Mouse (Mus musculus): ENCODE results near the gene Ccdc106. TPM values are rescaled to one million over a fixed set of nuclear protein-coding genes. Genes with fewer than 3 reads are reported as not detected.
"Not testable (repeated sequence)": the region's sequence is repeated elsewhere in the genome, so short reads cannot be mapped to it uniquely, and the experiment has no call there.

Ccdc106 gene
- polyA plus RNA-seq, 1 experiment: 5.8 TPM

DNA sequence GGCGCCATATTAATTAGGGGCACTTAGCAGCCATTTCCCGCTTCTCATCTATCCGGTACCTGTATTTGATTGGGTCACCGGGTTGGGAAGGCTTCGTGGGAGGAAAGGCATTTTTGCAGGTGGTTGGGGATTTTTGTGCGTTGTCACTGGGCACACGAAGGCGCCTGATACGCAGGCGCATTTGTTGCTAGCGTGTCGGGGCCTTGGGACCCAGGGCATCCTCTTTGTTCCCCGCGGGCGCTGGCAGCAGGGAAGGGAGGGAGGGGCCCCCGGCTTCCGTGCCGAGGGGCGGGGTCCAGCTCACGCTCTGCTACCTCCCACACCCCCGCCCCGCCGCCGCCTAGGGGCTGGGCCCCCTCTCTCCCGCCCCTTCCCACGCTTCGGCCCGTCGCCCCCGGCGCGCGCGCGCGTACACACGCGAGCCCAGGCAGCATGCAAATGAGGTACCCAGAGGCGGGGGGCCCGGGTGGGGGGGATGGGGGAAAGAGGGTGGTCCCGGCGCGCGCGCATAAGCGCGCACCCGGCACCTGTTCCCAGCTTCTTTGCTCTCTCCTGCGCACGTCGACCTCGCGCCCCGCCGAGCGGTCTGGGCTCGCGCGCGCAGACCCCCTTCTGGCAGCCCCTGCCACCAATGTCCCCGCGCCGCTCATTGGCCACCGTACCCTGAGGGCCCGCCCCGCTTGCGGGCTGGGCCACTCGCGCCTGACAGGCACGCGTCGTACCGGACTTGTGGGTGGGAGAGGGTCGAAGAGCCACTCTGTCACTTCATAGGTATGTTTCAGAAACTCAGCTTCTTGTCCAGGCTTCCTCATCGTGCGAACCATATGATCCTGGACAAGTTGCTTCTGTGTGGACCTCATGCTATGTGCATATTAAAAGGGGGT, 5.0 kb upstream of the Ccdc106 start, which contains the start of gene Gm44973:
Gene Gm44973 (plus strand): TSS at position 379 of the 884 bp plus-strand sequence.
- no peak for DNase-seq (ENCODE audit: low read depth)

DNA sequence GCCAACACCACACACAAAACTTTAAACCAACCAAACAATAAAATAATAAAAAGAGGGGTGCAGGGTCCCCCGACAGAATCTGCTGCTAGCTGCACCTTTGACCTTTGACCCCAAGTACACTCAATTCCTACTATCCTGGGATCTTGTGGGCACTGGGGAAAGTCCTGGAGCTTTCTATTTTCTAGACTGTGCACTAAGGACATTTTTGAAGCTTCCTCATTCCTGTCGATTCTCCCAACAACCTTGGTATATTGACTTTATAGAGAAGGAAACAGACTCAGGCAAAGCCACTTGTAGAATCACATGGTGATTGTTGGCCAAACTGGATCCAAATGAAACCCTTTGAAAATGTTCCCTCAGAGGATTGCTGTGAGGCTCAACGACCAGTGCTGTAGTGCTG, 4.3 kb upstream of the Ccdc106 start:
- DNase-seq (ENCODE audit: low read depth): no peak

DNA sequence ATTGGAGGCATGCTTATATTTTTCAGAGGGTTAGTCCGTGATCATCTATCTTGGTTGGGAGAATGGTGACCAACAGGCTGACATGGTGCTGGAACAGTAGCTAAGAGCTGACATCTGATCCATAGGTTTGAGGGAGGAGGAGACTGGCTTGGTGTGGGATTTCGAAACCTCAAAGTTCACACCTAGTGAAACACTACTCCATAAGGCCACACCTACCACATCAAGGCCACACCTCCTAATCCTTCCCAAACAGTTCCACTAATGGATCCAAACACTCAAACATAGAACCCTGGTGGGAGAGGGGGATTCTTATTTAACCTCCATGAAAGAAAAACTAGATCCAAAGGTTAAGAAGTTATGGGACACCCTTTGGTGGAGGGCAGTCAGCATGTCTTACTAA, 3.4 kb upstream of the Ccdc106 start:
- DNase-seq (ENCODE audit: low read depth): no peak

DNA sequence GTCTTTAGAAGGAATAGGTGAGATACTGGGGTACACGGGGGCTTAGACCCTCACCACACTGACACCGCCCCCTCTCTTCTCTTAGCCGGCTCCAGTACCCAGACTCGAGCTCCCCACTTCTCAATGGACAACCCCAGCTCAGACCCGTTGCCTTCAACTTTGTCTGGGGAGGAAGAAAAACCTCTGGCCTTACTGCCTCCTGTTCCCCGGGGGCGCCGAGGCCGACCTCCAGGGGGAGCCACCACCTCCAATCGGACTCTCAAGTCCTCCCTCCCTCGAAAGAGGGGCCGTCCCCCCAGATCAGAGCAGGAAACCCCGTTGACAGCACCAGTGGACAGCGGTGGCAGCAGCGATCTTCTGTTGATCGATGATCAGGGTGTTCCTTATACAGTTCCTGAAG, 3.0 kb upstream of the Ccdc106 start:
- DNase-seq (ENCODE audit: low read depth): no peak

DNA sequence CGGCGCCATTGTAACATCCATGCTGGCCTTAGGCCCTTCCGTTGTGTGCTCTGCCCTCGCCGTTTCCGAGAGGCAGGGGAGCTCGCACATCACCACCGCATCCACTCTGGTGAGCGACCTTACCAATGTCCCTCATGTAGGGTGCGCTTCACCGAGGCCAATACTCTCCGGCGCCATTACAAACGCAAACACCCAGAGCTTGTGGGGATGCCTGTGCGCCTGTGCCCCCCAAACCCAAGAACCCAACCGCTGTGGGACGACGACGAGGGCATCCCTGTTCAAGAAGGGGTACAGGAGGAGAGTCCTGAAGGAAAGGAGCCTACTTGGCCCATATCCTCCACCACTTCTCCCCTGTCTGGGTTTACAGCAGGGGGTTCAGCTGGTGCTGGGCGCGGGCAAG, 2.4 kb upstream of the Ccdc106 start:
- no peak for DNase-seq (ENCODE audit: low read depth)

DNA sequence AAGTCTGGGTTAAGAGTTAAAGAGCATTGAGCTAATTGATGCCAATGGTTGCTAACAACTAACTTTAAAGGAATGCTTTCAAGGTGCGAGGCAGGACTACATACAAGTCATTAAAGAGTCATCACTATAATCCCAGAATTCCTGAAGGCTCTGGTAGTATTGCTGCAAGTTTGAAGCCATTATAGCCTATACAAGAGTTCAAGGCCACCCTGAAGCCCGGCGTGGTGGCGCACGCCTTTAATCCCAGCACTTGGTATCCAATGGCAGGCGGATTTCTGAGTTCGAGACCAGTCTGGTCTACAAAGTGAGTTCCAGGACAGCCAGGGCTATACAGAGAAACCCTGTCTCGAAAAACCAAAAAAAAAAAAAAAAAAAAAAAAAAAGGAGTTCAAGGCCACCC, 777 bp upstream of the Ccdc106 start:
- not testable (repeated sequence) for DNase-seq (ENCODE audit: low read depth)

DNA sequence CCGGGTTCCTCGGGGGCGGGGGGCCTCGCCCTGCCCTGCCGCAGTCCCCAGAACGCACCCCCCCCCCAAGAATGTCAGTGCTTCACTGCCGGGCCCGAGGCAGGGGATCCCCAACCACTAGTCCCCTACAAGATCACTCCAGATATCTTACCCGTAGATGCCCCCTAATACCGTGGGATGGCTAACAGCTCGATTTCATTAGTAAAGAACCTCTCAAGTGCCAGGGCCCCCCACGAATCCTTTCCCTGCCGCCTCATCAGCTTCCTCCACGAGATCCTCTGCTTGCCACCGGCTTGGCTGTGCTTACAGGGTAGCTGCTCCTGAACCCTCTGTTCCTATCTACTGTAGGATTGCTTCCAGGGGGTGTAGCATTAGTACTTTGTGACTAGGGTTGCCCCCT, 332 bp downstream of the Ccdc106 start:
- DNase-seq (ENCODE audit: low read depth): no peak

DNA sequence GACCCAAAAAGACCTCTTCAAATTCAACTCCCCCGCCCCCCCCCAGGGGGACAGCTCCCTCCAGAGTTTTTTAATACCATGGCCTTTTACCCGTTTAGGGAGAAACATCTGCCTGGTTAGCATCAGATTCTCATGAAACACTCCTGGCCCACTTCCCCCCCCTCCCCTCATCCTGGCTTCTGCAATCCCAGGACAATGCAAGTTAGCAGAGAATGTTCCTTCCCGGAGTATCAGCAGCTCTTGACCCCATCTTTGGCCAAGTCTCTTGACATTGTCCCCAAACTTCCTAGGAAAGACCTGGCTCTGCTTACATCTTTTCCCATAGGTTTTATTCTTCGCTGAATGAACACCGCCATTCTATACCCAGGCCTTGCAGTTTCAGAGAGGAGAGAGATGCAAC, 844 bp downstream of the Ccdc106 start:
- DNase-seq (ENCODE audit: low read depth): no peak

DNA sequence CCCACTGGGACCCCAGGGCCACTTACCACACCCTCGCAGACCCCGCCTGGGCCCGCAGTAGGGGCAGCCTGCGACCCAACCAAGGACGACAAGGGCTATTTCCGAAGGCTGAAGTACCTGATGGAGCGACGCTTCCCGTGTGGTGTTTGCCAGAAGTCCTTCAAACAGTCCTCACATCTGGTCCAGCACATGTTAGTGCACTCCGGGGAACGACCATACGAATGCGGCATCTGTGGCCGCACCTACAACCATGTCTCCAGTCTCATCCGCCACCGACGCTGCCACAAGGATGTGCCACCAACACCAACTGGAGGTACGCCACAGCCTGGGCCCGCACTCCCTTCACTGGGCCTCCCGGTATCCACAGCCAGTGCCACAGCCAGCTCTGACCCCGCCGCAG, 9.2 kb downstream of the Ccdc106 start:
- DNase-seq (ENCODE audit: low read depth): no peak

DNA sequence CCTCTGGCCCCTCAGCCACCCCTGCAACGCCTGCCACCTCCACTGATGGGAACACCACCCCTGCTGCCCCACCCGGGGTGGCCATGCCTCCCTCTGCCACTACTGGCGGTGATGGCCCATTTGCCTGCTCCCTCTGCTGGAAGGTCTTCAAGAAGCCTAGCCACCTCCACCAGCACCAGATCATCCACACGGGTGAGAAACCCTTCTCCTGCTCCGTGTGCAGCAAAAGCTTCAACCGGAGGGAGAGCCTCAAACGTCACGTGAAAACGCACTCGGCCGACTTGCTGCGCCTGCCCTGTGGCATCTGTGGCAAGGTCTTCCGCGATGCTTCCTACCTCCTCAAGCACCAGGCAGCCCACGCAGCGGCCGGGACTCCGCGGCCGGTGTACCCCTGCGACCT, 9.6 kb downstream of the Ccdc106 start:
- no peak for DNase-seq (ENCODE audit: low read depth)

DNA sequence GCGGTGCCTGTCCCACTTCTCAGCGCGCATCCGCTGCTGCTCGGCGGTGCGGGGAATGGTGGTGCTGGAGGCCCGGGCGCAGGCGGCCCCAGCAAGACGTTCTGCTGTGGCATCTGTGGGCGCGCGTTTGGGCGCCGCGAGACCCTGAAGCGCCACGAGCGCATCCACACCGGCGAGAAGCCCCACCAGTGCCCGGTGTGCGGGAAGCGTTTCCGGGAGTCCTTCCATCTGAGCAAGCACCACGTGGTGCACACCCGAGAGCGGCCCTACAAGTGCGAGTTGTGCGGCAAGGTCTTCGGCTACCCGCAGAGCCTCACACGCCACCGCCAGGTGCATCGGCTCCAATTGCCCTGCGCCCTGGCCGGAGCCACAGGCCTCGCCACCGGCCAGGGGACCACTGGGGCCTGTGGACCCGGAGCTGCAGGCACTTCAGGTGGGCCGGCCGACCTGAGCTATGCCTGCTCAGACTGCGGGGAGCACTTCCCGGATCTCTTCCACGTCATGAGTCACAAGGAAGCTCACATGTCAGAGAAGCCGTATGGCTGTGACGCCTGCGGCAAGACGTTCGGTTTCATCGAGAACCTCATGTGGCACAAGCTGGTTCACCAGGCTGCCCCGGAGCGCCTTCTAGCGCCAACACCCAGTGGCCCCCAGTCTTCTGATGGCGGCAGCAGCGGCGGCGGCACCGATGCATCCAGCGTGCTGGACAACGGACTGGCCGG, 10.4 kb downstream of the Ccdc106 start:
- DNase-seq (ENCODE audit: low read depth): no peak

DNA sequence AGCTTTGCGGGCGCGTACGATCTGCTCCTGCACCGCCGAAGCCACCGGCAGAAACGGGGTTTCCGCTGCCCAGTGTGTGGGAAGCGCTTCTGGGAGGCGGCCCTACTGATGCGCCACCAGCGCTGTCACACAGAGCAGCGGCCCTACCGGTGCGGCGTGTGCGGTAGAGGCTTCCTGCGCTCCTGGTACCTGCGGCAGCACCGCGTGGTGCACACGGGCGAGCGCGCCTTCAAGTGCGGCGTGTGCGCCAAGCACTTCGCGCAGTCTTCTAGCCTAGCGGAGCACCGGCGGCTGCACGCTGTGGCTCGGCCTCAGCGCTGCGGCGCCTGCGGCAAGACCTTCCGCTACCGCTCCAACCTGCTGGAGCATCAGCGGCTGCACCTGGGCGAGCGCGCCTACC, 11.1 kb downstream of the Ccdc106 start:
- no peak for DNase-seq (ENCODE audit: low read depth)

DNA sequence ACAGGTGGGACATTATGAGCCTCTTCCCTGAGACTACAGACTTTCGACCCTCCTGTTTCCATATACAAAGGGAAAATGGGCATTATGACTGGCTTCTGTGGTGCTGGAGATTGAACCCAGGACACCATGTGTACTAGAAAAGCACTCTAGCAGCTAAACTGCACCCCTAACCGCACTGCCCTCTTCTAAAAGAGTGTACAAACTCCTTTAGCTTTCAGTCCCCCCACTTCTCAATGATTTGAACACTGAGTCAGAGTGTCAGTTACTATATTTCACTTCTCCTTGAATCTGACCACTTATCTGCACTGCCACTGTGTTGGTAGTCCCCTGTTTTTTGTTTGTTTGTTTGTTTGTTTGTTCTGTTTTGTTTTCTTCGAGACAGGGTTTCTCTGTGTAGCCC, 13.5 kb downstream of the Ccdc106 start, which contains the start of gene 4632433K11Rik:
Gene 4632433K11Rik (plus strand): TSS at position 301 of the 400 bp plus-strand sequence.
- DNase-seq (ENCODE audit: low read depth): no peak

DNA sequence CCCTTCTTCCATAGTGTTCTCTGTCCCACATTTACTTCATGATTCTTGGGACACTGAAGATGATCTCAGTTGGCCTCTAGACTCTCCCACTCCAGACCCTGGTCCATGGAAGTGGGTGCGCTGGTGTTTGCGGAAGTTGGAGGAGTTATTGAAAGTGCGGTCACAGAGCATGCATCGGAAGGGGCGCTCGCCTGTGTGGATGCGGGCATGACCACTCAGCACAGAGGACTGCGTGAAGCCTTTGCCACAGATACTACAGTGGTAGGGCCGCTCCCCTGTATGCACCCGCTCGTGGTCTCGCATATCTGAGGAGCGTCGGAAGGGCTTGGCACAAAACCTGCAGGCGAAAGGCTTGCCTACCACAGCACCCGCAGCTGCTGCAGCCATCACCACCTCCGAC, 15.3 kb downstream of the Ccdc106 start:
- no peak for DNase-seq (ENCODE audit: low read depth)

DNA sequence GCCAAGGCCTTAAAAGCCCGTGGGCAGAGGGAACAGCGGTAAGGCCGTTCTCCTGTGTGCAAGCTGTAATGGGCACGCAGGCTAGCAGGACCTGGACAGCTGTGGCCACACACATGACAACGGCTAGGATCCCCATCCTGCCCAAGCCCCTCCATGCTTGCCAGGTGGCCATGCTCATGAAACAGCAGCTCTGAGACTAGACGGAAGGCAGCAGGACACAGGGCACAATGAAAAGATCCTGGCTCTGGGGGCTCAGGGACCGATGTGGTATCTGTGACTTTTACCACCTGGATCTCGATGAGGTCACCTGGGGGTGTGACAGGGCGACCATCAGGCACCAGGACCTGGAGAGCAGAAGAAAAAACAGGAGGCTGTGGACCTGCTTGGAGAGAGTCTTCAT, 15.8 kb downstream of the Ccdc106 start:
- no peak for DNase-seq (ENCODE audit: low read depth)

DNA sequence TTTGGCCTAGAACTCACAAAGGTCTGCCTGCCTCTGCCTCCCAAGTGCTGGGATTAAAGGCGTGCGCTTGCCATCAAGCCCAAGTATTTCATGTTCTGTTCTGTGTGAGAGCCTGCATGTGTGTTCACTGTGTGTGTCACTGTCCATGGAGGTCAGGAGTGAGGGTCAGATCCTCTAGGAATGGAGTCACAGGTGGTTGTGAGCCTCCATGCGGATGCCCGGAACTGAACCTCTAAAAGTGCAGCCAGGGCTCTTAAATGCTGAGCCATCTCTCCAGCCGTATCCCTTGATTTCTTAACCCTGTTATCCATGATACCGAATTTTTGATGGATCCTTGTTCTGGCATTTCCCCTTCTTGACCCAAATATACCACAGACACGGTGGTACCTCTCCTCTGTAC, 16.7 kb downstream of the Ccdc106 start:
- no peak for DNase-seq (ENCODE audit: low read depth)

DNA sequence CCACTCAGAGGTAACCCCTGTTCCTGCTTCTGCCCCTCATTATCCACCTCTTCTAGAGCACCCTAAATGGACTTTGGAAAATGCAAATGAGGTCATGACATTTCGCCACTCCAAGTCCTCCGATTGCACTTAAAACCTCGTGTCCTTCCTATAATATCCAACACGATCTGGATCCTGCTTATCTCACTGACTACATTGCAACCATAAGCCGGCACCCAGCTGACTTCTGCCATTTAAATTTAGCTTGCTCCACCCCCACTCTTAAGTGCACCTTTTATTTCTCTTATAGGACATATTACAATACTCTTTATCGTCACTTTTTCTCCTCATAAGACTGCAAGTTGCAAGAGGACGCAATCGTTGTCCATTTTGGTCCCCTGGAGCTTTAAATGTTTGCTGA, 17.1 kb downstream of the Ccdc106 start:
- no peak for DNase-seq (ENCODE audit: low read depth)

DNA sequence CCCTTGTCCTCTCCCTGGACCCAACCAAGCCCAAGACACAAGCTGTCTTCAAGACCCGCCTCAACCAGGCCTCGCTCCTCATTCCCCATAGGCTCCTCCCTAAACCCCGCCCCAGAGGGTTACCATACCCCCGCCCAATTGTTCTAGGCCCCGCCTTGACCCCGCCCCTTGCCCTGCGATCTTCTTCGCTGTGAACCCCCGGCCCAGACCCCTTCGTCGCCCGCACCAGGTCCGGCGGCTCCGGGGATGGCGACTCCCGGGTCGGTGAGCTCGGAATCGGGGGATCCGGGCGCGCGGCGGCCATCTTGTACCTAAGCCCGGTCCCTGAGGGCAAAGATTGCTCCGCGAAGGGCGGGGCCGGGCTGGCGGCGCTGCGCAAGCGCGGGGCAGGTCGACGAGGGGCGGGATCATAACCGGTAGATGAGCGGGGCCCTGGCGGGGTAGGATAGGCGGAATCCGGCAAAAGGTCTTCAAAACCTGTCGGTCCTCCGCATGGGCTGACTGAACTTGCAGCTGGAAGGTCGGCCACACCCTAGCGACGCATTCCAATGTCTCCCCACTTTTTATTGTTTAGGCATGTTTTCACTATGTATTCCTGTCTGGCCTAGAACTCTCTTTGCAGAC, 17.9 kb downstream of the Ccdc106 start, which contains the start of gene Zfp784:
Gene Zfp784 (minus strand): TSS at position 338 of the 624 bp plus-strand sequence.
- no peak for DNase-seq (ENCODE audit: low read depth)

DNA sequence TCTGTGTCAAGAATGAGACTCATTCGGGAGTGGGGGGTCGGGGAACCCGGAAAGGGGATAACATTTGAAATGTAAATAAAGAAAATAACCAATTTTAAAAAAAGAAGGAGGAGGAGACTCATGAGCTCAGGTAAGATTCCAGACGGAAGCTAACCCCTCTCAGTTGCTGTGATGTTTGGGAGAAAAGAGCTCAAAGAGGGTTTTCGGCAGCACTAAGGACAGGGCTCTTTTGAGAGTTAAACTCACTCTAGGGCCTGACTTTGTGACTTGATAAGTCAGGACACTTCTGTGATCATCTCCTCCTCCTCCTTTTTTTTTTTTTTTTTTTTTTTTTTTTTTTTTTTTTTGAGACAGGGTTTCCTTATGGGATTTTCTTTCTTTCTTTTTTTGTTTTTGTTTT, 18.6 kb downstream of the Ccdc106 start:
- no peak for DNase-seq (ENCODE audit: low read depth)

DNA sequence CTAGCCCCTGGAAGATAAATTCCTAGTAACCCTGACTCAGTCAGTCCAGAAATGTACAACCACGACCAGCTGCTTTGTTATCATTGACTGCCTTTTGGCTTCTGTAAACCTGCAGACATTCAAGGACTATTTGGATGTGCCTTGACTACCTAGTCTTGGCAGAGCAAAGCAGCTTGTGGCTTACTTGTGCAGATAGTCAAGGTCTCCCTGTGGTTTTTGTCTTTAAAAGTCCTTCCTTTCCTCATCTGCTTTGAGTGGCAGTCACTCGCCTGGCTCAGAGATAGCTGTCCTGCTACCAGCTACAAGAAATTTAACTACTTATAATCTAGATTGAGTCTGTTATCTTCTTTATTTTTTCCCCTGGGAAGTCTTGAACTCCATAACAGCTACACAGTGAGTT, 24.6 kb downstream of the Ccdc106 start:
- DNase-seq (ENCODE audit: low read depth): no peak

DNA sequence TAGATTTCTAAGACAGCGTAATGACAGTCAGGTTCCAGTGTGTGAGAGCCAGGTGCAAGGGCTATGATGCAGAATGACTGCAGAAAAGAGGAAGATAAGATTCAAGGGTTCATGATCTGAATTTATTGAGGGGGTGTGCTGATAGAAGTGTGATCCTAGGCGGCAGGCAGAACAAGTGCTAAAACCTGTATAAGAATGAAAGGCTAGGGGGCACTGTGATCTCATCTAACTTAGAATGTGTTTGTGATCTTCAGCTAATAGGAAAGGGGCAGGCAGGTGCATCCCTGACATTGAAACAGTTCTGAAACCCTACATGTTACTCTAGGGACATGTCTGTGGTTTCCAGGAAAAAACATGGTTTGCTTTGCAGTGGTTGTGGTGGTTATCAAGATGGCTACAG, 25.8 kb downstream of the Ccdc106 start:
- DNase-seq (ENCODE audit: low read depth): no peak

DNA sequence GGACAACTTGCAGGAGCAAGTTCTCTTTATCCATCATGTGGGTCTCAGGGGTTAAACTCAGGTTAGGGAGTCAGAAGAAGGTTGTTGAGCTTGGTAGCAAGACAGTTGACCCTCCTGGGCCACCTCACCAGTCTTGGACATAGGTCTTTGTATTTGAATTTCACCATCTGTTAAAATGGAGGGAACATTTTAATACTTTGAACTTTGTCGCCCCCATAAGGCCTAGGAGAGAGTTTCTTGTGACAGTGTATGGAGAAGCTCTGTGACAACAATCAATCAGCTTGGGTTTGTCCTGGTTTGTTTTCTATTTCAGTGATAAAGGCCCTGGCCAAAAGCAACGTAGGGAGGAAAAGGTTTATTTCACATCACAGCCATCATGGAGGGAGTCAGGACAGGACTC, 27.0 kb downstream of the Ccdc106 start:
- no peak for DNase-seq (ENCODE audit: low read depth)

All from gonadal fat pad, adult 2 months (tissue).